In the genomic region with DNA sequence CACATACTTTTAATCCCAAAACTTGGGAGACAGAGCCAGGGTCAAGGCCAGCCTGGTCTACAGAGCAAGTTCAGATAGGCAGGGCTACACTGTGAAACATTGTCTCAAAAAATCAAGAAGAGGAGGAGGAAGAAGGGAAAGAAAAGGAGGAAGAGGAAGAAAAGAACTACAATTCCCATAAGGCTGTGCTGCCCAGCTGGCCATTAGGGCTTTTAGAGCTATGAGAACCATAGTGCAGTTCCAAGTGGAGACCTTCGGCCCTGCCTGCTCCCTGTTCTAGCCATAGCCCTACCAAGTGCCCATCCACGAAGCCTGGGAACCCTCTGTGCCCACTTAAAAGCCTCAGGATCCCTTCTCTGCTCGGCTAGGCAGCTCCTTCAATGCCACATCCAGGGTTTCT, we compare ENCODE assay signal across 22 mouse cellular contexts. TPM values are rescaled to one million over a fixed set of nuclear protein-coding genes. Genes with fewer than 3 reads are reported as not detected.
DNase-seq lines count a peak whose midpoint lies in the region; TF ChIP-seq lines count a peak whose summit lies in the region.
"Had no signal": no experiment of that assay in that cellular context is flagged by ENCODE, and none has a peak within 500 bp of the region (broad histone marks: within the 10 kb centered on the region; RNA-seq: fewer than 3 reads in every experiment).

No protein-coding gene starts in this region.

- H3K36me3 ChIP-seq in CH12.LX (replicated peaks in 1 of 2; ENCODE audit: control insufficient read depth in 1 of 2, insufficient read depth in 1 of 2, low read length in 1 of 2) (peaks cover 94 to 97% of the 10 kb centered on the region in 2 experiments), MEL (ENCODE audit: control insufficient read depth in 1 of 2, insufficient read depth in 2 of 2, low read length in 2 of 2) (peaks cover 2 to 4% of the 10 kb centered on the region in 2 experiments; a peak in 2 of 4 replicates)
- H3K36me3 ChIP-seq: embryonic facial prominence, embryonic 13.5 days; embryonic facial prominence, embryonic 15.5 days; forebrain, embryonic 10.5 days; forebrain, embryonic 12.5 days had no signal

- H3K9ac ChIP-seq in CH12.LX (ENCODE audit: insufficient read depth, low read depth) (no peak overlapping the region), MEL (ENCODE audit: control insufficient read depth, low read depth, low read length, poor library complexity, severe bottlenecking) (no peak overlapping the region)
- H3K9ac ChIP-seq: embryonic facial prominence, embryonic 13.5 days; embryonic facial prominence, embryonic 15.5 days; forebrain, embryonic 12.5 days had no signal

- dilution Hi-C loops in CH12.LX (cut with MboI; ENCODE audit: extremely low pct_ligation_motif_present, extremely low pct_unique_long_range_greater_than_20kb, low sequenced_read_pairs) = no loop called here

- H3K27me3 ChIP-seq in CH12.LX (replicated peaks) = no peaks in the 10 kb centered on the region
- H3K27me3 ChIP-seq in MEL (ENCODE audit: control insufficient read depth in 1 of 2, insufficient read depth in 2 of 2, low read length in 2 of 2) = no peaks in the 10 kb centered on the region

- H3K4me3 ChIP-seq in CH12.LX (replicated peaks in 1 of 3; ENCODE audit: low read depth in 2 of 3, low read length in 2 of 3, poor library complexity in 1 of 3) = no peak overlapping the region
- no peak overlapping the region for H3K4me3 ChIP-seq in MEL (ENCODE audit: control insufficient read depth in 1 of 2, insufficient read depth in 1 of 2, low read depth in 2 of 2, low read length in 2 of 2)
- H3K4me3 ChIP-seq: embryonic facial prominence, embryonic 13.5 days; embryonic facial prominence, embryonic 15.5 days; erythroblast, embryonic 14.5 days; forebrain, embryonic 10.5 days; forebrain, embryonic 12.5 days had no signal

- TF ChIP-seq RAD21 in CH12.LX (IDR thresholded peaks at IDR 0.05; ENCODE audit: low read depth, low read length) (no peak), MEL (IDR thresholded peaks at IDR 0.05; ENCODE audit: low read depth, low read length) (no peak)

- H3K79me2 ChIP-seq in CH12.LX (replicated peaks; ENCODE audit: control insufficient read depth, extremely low read depth, insufficient read depth, poor library complexity, severe bottlenecking) (peaks cover 10% of the 10 kb centered on the region; the same call in 1 of the 2 replicates), MEL (ENCODE audit: control insufficient read depth, insufficient read depth, low read length, poor library complexity) (peaks cover 2% of the 10 kb centered on the region)

- no peaks in the 10 kb centered on the region for H3K9me3 ChIP-seq in CH12.LX (replicated peaks; ENCODE audit: low read length)
- no peaks in the 10 kb centered on the region for H3K9me3 ChIP-seq in MEL (replicated peaks; ENCODE audit: insufficient read depth, low read length)
- H3K9me3 ChIP-seq: embryonic facial prominence, embryonic 13.5 days; embryonic facial prominence, embryonic 15.5 days; forebrain, embryonic 10.5 days; forebrain, embryonic 12.5 days; G1E had no signal

- H3K4me1 ChIP-seq in CH12.LX (ENCODE audit: control insufficient read depth in 1 of 2, insufficient read depth in 2 of 2) = peaks cover 16 to 39% of the 10 kb centered on the region in 2 experiments
- H3K4me1 ChIP-seq in MEL (ENCODE audit: control insufficient read depth in 1 of 2, insufficient read depth in 2 of 2, low read length in 2 of 2) = no peaks in the 10 kb centered on the region

- H3K4me2 ChIP-seq in CH12.LX (ENCODE audit: insufficient read depth, low read depth, poor library complexity, severe bottlenecking) = no peak overlapping the region
- H3K4me2 ChIP-seq: embryonic facial prominence, embryonic 13.5 days; embryonic facial prominence, embryonic 15.5 days; forebrain, embryonic 12.5 days had no signal

- in situ Hi-C loops in CH12.LX (cut with MboI; ENCODE audit: low pct_ligation_motif_present, low pct_unique_long_range_greater_than_20kb, low sequenced_read_pairs) = no loop called here

- TF ChIP-seq POLR2A in CH12.LX (IDR thresholded peaks at IDR 0.05; ENCODE audit: low read depth, low read length) (no peak), MEL (IDR thresholded peaks at IDR 0.05; ENCODE audit: control insufficient read depth in 1 of 2, insufficient read depth in 1 of 2, low read depth in 1 of 2, low read length in 2 of 2, poor library complexity in 1 of 2) (0 out of 4 replicates have a peak, but pooled peaks of 1 of the 2 experiments have one; percentile 25)

- DNase-seq in 416B (ENCODE audit: low read depth) (peak; percentile 28), CH12.LX (ENCODE audit: extremely low read depth) (no peak), MEL (ENCODE audit: low read depth, low spot score) (no peak)
- DNase-seq in left cerebral cortex, adult 11 months (ENCODE audit: low spot score) = no peak
- no peak for DNase-seq in retina, postnatal 1 day
- no peak for DNase-seq in cerebellum, adult 9-11 months
- DNase-seq: adrenal gland, adult 8-10 months; adrenal gland, postnatal 14 days; adrenal gland, postnatal 36 days; B cell, adult 2 months; cerebellum, adult 11-12 months; cerebellum, adult 2 months; cerebellum, adult 9-10 months; cerebellum, postnatal 14 days; cerebellum, postnatal 36 days; embryo, embryonic 11 days had no signal

- TF ChIP-seq CTCF in CH12.LX (conservative IDR thresholded peaks at IDR 0.05 in 1 of 2, IDR thresholded peaks at IDR 0.05 in 1 of 2; ENCODE audit: low read depth in 2 of 2, low read length in 2 of 2) = no peak
- no peak for TF ChIP-seq CTCF in MEL (IDR thresholded peaks at IDR 0.05 in 2 of 3, conservative IDR thresholded peaks at IDR 0.05 in 1 of 3; ENCODE audit: control insufficient read depth in 1 of 3, insufficient read depth in 1 of 3, low read depth in 2 of 3, low read length in 3 of 3, poor library complexity in 1 of 3, severe bottlenecking in 1 of 3)

- H3K27ac ChIP-seq in CH12.LX (ENCODE audit: insufficient read depth, low read depth) (no peak overlapping the region), MEL (ENCODE audit: control insufficient read depth, low read depth, low read length) (no peak overlapping the region)
- H3K27ac ChIP-seq: embryonic facial prominence, embryonic 13.5 days; embryonic facial prominence, embryonic 15.5 days; forebrain, embryonic 10.5 days; forebrain, embryonic 12.5 days had no signal

- TF ChIP-seq EP300 in CH12.LX (IDR thresholded peaks at IDR 0.05; ENCODE audit: low read length) = no peak
- no peak for TF ChIP-seq EP300 in MEL (IDR thresholded peaks at IDR 0.05; ENCODE audit: low read depth in 1 of 2, low read length in 2 of 2)

TF ChIP-seq in CH12.LX, 34 proteins besides CTCF, POLR2A, EP300 and RAD21:
- TF ChIP-seq TBP (conservative IDR thresholded peaks at IDR 0.05; ENCODE audit: low read depth, low read length) (no peak), KAT2A (IDR thresholded peaks at IDR 0.05; ENCODE audit: insufficient replicate concordance, low read length) (0 out of 2 replicates have a peak, but pooled peaks have one; percentile 21), HCFC1 (IDR thresholded peaks at IDR 0.05; ENCODE audit: low read depth, low read length) (peak; percentile 73)

TF ChIP-seq in MEL, 35 proteins besides CTCF, POLR2A, EP300 and RAD21:
- TF ChIP-seq HCFC1 (IDR thresholded peaks at IDR 0.05; ENCODE audit: low read depth, low read length) (peak; percentile 85), UBTF (IDR thresholded peaks at IDR 0.05; ENCODE audit: borderline replicate concordance, insufficient read depth, low read depth, low read length) (no peak)

RNA-seq across cellular contexts. Expression of a gene that starts 6.5 kb away (rescaled TPM):
- total RNA-seq in CH12.LX (2012; rRNA removed) (57.0 and 76.4 TPM in 2 replicates), CH12.LX (2014; rRNA removed) (19.3 and 20.5 TPM in 2 replicates), MEL (2012; rRNA removed) (32.4 and 38.7 TPM in 2 replicates)
- polyA plus RNA-seq in CH12.LX (2012; ENCODE audit: insufficient read length, low read depth) (53.0 and 56.4 TPM in 2 replicates), MEL (2012; ENCODE audit: insufficient read depth in 1 of 2, insufficient read length in 2 of 2, low read depth in 1 of 2, low replicate concordance in 2 of 2, missing spikeins in 1 of 2) (10 to 100 TPM in 1 of 2 experiments, not detected in 1; 59.8 TPM)

RNA-seq across cellular contexts. Expression of a gene that starts 11.1 kb away (rescaled TPM):
- total RNA-seq in CH12.LX (2012; rRNA removed) (7.8 and 9.8 TPM in 2 replicates), CH12.LX (2014; rRNA removed) (6.5 and 6.6 TPM in 2 replicates), MEL (2012; rRNA removed) (4.7 and 4.9 TPM in 2 replicates)
- polyA plus RNA-seq in CH12.LX (2012; ENCODE audit: insufficient read length, low read depth) (14.0 and 18.3 TPM in 2 replicates), MEL (2012; ENCODE audit: insufficient read depth in 1 of 2, insufficient read length in 2 of 2, low read depth in 1 of 2, low replicate concordance in 2 of 2, missing spikeins in 1 of 2) (1 to 10 TPM in 1 of 2 experiments, not detected in 1; 7.3 TPM)

RNA-seq across cellular contexts. Expression of a gene that starts 58.0 kb away (rescaled TPM):
- total RNA-seq in CH12.LX (2012; rRNA removed) (191 and 198 TPM in 2 replicates), CH12.LX (2014; rRNA removed) (89.5 and 97.9 TPM in 2 replicates), MEL (2012; rRNA removed) (285 and 294 TPM in 2 replicates)
- polyA plus RNA-seq in CH12.LX (2012; ENCODE audit: insufficient read length, low read depth) (158 and 212 TPM in 2 replicates), MEL (2012; ENCODE audit: insufficient read depth in 1 of 2, insufficient read length in 2 of 2, low read depth in 1 of 2, low replicate concordance in 2 of 2, missing spikeins in 1 of 2) (100 to 1,000 TPM in 1 of 2 experiments, not detected in 1; 319 TPM)

RNA-seq across cellular contexts. Expression of a gene that starts 58.4 kb away (rescaled TPM):
- 72.6 and 74.8 TPM in 2 replicates for total RNA-seq in CH12.LX (2012; rRNA removed)
- 77.2 and 83.5 TPM in 2 replicates for total RNA-seq in CH12.LX (2014; rRNA removed)
- 137 TPM in 2 replicates for polyA plus RNA-seq in CH12.LX (2012; ENCODE audit: insufficient read length, low read depth)
- total RNA-seq in MEL (2012; rRNA removed) = 127 and 130 TPM in 2 replicates
- 100 to 1,000 TPM in 1 of 2 experiments, not detected in 1; 246 TPM for polyA plus RNA-seq in MEL (2012; ENCODE audit: insufficient read depth in 1 of 2, insufficient read length in 2 of 2, low read depth in 1 of 2, low replicate concordance in 2 of 2, missing spikeins in 1 of 2)
